Mouse (Mus musculus): ENCODE data around the gene Frmpd2.

Gene Frmpd2

GRCm38 (mm10) chr14:33607431-33607830, 135.9 kb downstream of the Frmpd2 start:
- DNase-seq (ENCODE audit: low spot score in 2 of 2): no peak
